Mouse (Mus musculus): ENCODE measurements around the gene Ogdh.

Gene Ogdh

DNA sequence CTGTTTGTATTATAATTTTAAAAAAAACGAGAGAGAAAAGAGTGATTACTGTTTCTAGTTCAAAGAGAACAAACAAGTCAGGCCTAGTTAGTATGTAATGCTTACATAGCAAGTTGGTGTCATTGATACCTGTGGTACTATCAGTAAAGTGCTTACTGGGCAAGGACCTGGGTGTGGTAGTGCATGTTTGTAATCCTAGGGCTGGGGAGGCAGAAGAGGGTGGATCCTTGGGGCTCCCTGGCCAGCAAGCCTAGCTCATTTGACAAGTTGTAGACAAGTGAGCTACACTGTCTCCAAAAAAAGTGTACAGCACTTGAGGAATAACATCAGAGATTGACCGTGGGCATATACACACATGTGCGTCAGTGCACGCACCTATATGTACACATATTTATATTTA is 3.2 kb downstream of the Ogdh start:
- DNase-seq (ENCODE audit: low read depth in 2 of 2, low spot score in 2 of 2) = no peak

DNA sequence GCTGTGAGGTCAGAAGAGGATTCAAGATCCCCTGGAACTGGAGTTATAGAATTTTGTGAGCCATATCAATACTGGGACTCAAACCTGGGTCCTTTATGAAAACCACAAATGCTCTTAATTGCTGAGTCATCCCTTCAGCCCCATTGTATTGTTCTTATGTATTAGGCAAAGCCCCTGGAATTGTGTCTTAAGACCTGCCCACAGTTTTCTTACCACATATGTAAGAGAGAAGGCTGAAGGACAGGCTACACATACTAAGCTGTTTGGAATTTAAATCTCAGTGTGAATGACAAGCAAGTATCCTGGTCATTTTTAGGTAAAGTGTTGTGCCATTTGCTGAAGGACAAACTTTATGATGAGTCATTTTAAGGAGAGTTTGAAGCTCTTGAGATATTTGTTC is 4.6 kb downstream of the Ogdh start:
- no peak for DNase-seq (ENCODE audit: low read depth in 2 of 2, low spot score in 2 of 2)

DNA sequence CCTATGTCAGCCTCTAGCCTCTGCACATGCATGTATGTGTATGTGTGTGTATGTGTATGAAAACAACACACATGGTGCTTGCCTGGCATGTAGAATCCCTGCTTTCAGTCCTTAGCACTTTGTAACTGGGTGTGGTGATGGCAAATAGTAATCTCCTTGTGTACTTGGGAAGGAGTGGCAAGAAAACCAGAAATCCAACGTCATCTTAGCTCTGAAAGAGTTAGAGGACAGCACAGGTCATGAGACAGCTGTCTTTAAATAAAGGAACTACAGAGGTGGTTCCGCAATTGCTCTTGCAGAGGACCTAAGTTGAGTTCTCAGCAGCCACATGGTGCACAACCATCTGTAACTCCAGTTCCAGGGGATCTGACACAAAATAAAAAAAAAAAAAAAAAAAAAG is 8.0 kb downstream of the Ogdh start:
- DNase-seq (ENCODE audit: low read depth in 2 of 2, low spot score in 2 of 2) = no peak

DNA sequence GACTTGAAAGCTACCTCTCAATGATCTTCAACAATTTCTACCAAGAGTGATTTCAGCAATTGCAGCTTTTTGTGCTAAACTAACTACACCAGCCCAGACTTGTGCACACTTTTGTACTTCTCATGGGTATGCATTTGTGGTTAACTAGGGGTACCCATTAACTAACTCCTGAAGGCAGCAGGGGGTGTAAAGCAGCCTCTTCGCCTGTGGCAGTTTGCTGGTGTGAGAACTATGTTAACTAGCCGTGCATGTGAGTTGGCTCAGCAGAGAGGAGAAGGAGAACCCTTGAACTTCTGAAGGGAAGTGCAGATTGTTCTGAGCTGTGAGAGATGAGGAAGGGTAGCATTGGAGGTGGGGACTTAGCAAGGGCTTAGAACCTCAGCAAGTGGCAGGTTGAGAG is 11.4 kb downstream of the Ogdh start:
- no peak for DNase-seq (ENCODE audit: low read depth in 2 of 2, low spot score in 2 of 2)

DNA sequence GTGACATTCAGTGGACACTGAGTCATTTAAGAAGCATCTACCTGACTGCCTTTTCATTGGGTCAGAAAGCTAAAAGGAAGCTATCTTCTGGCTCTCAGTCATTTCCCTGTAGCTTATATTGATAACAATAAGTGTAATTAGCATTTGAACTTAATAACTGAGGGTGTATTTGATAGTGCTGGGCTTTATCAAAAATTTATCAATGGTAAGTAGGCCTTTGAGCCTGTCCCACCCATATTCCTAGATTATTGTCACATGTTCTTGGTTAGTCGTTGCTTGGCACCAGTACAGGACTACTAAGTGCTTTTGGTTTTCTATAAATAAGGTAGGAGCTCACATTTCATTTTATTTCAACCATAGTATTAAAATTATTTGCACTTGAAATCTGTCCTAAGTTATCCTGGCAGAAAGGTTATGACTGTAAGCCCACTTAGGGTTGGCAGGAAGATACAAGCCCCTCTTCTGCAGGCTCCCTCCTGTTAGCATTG is 14.6 kb downstream of the Ogdh start:
- DNase-seq (ENCODE audit: low read depth in 2 of 2, low spot score in 2 of 2) = no peak

DNA sequence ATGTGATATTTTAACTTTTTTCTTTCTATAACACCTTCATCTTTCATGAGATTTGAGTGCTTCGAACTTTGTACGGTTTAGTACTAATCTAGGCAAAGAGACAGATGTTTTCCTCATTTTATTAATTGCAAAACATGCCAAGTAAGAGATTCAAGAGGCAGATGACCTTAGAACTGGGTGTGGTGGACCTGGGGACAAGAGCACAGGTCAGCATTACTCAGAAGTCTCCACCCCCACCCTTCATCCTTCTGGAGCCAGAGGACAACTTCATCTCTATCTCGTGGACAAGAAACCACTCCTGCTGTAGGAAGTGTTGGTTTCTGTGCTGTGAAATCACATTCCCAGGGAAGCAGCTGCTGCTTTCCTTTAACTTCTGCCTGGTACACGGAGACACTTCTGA is 16.7 kb downstream of the Ogdh start:
- no peak for DNase-seq (ENCODE audit: low read depth in 2 of 2, low spot score in 2 of 2)

DNA sequence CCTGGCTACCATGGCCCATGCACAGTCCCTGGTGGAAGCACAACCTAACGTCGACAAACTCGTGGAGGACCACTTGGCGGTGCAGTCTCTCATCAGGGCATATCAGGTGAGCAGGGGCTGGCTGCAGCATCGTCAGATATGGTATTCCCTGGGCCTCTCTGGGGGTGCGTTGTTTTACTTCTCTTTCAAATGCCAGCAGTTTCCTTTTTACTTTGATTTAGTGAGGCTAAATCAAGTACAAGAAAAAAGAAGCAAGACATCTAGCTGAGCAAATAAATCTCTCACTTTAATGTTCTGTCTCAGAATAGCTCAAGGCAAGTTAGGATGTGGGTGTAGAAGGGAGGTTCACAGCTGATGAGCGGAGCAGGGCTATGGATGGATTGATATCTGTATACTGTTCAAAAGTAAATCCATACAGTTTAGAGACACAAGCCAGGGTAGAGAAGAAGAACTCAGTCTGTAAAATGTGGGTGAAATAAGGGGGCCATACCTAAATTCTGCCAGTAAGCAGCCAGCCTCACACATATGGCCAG is 22.5 kb downstream of the Ogdh start:
- no peak for DNase-seq (ENCODE audit: low read depth in 2 of 2, low spot score in 2 of 2)

DNA sequence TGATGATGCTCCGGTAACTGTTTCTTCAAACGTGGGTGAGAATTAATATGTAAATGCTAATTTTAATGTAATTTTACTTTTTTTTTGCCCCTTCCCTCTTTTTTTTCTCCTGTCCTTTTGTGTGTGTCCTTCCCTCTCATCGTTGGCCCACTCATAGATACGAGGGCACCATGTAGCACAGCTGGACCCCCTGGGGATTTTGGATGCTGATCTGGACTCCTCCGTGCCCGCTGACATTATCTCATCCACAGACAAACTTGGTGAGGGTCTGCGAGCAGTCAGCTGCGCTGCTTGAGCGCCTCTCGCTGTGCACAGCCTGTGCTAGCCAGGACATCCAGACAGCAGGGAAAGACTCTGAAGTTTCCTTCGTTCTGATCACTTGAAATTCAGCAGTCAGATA is 25.4 kb downstream of the Ogdh start:
- DNase-seq (ENCODE audit: low read depth in 2 of 2, low spot score in 2 of 2) = no peak

DNA sequence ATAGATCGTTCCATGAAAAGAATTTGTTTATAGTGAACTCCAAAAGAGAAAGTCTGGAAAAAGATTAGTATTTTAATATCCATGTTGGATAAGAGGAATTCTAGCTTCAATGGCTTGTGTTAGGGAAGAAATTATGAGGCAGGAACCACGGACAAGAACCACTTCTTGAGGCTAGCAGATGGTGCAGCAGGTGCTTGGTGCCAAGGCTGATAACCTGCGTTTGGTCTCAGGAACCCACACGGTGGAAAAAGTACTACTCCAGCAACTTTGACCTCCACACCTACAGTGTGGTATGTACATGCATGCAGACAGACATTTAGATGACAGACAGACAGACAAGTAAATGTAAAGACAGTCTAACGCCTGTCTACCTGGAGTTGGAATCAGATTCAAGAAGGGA is 27.1 kb downstream of the Ogdh start:
- no peak for DNase-seq (ENCODE audit: low read depth in 2 of 2, low spot score in 2 of 2)

DNA sequence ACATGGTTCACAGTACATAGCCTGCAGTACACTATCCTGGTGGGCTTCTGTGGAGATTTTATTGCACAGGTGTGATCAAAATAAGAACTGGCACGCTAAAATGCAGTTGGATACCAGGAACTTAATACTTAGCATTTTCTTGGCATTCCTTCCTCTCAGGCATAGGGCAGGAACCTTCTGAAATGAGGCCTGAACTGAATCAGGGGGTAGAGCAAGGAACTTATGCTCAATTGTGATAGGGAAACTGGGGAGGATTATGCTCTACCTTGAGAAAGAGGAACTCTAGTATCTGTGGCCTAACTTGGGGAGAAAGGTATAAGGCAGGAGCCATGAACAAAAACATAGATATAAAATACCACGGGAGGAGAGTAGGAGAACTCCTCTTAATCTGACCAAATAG is 27.9 kb downstream of the Ogdh start:
- no peak for DNase-seq (ENCODE audit: low read depth in 2 of 2, low spot score in 2 of 2)

DNA sequence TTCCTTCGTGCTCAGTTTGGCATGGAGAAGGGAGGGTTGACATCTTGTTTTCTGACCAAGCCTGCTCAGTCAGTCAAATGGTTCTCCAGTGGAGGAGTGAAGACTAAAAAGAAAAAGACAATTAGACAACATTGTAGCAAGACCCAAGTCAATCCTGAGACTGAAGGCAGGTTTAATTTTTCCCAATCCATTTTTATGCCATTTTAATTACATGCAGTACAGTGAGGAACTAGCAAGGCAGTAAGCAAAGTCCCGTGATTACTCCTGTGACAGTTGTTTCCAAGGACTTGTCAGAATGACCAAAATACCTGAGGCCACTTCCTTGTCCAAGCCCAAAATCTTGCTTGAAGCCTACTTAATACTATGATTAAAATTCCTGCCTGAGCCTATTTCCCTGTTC is 30.7 kb downstream of the Ogdh start:
- DNase-seq (ENCODE audit: low read depth in 2 of 2, low spot score in 2 of 2) = no peak

DNA sequence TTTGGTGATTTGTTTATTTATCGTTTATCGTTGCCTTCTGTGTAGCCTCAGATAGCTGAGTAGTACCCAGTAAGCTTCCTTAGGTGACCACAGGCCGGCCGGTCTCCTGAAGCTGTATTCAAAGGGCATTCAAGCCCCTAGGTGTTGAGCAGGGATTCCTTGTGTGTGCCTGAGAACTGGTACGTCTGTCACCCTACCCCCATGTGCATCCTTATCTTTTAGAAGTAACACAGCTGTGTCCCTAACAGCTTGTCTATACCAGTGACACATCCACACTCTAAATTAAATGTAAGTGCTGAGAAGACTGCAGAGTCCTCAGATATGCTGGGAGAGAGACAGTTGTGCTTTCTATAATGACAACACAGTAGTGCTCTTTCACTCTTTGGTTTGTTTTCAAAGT is 31.9 kb downstream of the Ogdh start:
- no peak for DNase-seq (ENCODE audit: low read depth in 2 of 2, low spot score in 2 of 2)

DNA sequence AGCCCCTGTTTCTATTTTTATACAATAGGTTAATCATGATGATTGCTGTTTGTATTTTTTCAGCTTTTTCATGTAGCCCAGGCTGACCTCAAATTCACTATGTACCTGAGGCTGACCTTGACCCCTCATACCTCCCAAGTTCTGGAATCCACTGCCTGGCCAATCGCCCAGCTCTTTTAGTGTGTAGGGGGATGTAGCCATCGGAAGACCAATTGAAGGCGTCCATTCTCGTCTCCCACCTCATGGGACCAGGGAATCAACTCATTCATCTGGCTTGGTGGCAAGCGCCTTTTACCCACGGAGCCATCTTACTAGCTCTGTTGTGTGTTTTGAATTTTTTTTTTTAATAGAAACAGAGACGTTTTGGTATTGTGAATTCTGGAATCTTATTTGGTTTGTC is 39.8 kb downstream of the Ogdh start:
- no peak for DNase-seq (ENCODE audit: low read depth in 2 of 2, low spot score in 2 of 2)

DNA sequence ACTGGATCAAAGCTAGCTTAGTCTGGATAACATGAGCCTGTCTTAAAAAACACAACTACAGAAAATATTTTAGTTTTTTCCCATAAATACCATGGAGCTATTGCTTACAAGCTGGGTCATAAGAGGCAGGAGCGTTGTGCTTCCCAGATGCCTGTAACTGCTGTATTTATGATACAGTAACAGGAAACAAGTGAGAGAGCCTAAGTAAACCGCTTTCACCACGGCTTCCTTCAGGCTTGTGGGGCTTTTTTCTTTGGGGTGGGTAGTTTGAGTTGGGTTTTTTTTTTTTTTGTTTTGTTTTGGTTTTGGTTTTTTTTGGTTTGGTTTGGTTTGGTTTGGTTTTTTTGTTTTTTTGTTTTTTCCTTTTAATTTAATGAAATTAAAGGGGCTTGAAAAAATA is 41.2 kb downstream of the Ogdh start:
- DNase-seq (ENCODE audit: low read depth in 2 of 2, low spot score in 2 of 2) = peak in 1 of 2 experiments; percentile 27

DNA sequence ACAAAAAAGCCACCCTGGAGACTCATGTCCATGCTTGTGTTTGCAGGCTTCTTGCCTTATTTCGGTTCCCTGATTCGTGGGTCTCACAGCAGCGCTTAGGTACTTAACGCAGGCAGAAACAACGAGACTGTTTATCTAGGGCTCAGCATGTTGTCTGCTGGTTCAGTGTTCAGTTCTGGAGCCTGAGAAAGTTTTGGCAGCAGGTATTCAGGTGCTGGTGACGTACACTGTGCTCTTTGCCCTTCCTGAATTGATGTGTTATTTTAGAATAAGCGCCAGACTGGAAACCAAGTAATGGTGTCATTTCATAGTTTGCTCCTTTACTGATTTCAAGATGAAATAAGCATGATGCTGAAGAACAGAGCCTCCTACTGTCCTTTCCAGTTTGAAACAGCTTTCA is 42.0 kb downstream of the Ogdh start:
- DNase-seq (ENCODE audit: low read depth in 2 of 2, low spot score in 2 of 2) = no peak

DNA sequence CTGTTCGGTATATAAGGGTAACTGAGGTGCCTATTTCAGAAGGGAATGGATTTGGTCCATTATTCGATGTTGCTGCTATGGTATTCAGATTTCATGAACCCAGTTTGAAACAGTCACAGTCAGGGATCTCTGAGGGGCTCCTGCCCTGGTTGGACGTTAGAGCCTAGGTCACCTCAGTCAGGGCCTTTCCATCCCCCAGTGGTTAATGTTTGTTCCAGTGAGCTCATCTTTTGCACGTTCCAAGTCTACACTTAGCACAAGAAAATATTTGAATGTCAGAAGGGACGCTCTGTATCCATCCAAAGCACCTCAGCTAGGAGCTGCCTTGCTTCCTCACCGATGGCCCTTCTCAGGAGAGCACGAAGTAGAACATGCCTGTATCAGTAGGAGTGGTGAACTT is 43.9 kb downstream of the Ogdh start:
- no peak for DNase-seq (ENCODE audit: low read depth in 2 of 2, low spot score in 2 of 2)

DNA sequence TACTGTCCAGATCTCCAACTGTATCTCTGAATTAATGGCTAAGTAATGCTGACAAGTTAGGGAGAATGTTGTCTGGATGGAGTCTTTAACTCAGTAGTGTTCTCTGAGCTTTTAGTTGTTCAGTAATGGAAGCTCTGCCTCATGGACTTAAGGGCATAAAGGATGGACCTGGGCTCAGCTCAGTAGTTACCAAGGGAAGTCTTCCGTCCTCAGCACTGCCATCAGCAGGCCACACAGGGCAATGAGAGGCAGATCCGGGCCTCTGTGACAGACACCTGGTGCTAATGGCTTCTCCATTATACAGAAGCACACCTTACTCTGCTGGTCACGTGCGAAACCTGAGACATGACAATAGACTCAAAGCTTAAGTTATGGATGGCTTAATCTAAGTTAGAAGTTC is 45.3 kb downstream of the Ogdh start:
- DNase-seq (ENCODE audit: low read depth in 2 of 2, low spot score in 2 of 2) = no peak

DNA sequence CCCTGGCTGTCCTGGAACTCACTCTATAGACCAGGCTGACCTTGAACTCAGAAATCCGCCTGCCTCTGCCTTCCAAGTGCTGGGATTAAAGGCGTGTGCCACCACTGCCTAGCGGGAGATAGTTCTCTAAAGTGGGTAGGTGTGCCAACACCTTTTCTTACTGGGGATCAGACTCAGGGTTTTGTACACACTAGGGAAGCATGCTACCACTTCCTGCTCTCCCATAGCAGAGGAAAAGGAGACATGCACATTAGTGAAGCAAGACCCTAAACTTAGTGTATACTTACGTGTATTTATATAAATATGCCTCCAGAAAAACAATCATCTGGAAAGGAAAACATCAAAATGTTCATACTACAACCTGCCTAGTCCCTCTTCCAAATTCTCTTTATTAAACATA is 54.5 kb downstream of the Ogdh start:
- DNase-seq (ENCODE audit: low read depth in 2 of 2, low spot score in 2 of 2) = no peak

DNA sequence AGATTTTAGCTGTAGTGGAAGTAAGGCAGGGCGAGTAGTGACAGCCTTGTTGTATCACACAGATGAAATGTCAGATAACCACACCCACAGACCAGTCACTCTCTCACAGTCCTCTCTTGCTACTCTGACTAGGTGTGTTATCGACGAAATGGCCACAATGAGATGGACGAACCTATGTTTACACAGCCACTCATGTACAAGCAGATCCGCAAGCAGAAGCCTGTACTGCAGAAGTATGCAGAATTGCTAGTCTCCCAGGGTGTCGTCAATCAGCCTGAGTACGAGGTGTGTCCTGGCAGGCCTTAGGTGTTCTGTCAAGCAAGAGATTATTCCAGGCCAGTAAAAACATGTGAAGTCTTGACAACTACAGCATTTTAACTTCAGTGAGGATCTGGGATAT is 55.5 kb downstream of the Ogdh start:
- no peak for DNase-seq (ENCODE audit: low read depth in 2 of 2, low spot score in 2 of 2)

DNA sequence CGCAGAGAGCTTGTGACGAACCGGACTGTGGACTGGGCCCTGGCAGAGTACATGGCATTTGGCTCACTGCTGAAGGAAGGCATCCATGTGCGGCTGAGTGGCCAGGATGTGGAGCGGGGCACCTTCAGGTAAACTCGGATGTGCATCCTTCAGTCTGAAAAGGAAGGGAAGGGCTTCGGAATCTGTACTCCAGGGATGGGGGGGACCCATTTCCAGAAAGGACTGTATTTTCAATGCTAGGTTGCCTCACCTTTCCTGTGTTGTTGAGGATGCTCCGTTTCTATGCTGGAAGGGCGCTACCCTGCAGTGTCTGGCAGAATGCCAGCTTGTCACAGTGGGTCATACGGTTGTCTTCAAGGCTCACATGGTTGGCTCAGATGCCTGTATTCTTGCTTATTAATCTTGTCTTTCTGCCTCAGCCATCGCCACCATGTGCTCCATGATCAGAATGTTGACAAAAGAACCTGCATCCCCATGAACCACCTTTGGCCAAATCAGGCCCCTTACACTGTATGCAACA is 57.3 kb downstream of the Ogdh start:
- DNase-seq (ENCODE audit: low read depth in 2 of 2, low spot score in 2 of 2) = no peak

DNA sequence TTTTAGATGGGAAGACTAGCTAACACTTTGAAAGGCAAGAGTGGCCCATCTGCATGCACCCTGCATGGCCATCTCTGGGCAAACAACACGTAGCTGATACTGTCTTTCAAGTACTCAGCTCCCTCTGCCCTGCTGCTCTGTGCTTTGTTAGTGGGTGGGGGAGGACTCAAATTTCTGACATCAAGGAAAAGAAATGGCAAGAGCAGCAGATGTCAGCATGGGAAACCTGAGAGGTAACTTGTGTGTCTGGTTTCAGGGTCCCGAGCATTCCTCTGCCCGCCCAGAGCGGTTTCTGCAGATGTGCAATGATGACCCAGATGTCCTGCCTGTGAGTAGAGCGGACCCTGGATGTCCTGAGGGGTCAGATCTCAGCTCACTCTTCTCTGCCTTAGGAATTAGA is 58.2 kb downstream of the Ogdh start:
- DNase-seq (ENCODE audit: low read depth in 2 of 2, low spot score in 2 of 2) = no peak

DNA sequence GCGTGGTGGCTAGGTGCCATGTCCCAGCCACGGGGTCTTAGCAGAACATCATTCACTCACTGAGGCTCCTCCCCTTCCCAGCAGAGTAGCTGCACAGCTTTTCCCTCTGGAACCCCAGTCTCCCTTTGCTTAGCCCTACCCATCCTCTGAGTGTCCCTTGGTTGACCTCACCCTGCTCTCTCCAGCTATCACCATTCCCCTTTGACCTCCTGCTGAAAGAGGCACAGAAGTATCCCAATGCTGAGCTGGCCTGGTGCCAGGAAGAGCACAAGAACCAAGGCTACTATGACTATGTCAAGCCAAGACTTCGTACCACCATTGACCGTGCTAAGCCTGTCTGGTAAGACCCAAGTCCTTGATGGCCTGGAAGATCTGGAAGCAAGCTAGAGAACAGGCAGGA is 63.7 kb downstream of the Ogdh start:
- DNase-seq (ENCODE audit: low read depth in 2 of 2, low spot score in 2 of 2) = no peak

DNA sequence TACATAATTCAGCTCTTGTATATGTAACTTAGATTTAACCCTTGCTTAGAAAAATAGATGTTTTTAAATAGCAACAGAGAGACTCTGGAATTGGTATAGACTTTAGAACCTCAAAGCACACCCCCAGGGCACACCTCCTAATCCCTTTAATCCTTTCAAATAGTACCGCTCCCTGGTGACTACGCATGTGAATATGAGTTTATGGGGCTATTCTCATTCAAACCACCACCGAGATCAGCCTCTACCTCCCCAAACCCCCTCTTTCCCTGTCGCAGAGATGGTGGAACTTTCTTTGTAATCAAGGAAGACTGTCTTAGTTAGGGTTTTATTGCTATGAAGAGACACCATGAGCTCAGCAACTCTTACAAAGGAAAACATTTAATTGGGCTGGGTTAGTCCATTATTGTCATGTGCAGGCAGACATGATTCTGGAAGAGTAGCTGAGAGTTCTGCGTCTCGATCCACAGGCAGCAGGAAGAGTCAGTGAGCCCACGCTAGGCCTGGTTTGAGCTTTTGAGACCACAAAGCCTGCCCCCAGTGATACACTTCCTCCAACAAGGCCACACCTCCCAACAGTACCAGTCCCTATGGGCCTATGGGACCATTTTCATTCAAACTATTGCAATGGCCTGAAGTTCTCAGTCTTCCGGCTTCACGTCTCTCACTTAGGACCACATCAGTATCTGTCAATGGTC is 73.3 kb downstream of the Ogdh start:
- no peak for DNase-seq (ENCODE audit: low read depth in 2 of 2, low spot score in 2 of 2)
